Mouse (Mus musculus): ENCODE measurements around the gene Cdk15. TPM values are rescaled to one million over a fixed set of nuclear protein-coding genes. Genes with fewer than 3 reads are reported as not detected.

The Cdk15 gene
- polyA plus RNA-seq, 1 experiment: 0.44 TPM

GRCm38 (mm10) chr1:59352706-59353105 is 96.0 kb downstream of the Cdk15 start:
- H3K27me3 ChIP-seq (ENCODE audit: control insufficient read depth, insufficient read depth, insufficient read length): no peaks in the 10 kb centered on the region
- TF ChIP-seq TCF12 (IDR thresholded peaks at IDR 0.05; ENCODE audit: insufficient read depth, poor library complexity, severe bottlenecking): no peak
- no peak for TF ChIP-seq MYOG (IDR thresholded peaks at IDR 0.05; ENCODE audit: control insufficient read depth in 1 of 3, insufficient read depth in 1 of 3, insufficient read length in 2 of 3, low read depth in 2 of 3)
- TF ChIP-seq POLR2AphosphoS2 (IDR thresholded peaks at IDR 0.05; ENCODE audit: insufficient read length, low read depth): no peak
- no peak for TF ChIP-seq E2F4 (IDR thresholded peaks at IDR 0.05; ENCODE audit: insufficient read depth)
- no peak for TF ChIP-seq MYOD1 (IDR thresholded peaks at IDR 0.05; ENCODE audit: control insufficient read depth in 1 of 3, insufficient read length in 2 of 3, low read depth in 2 of 3)
- no peak for TF ChIP-seq CEBPB (IDR thresholded peaks at IDR 0.05; ENCODE audit: insufficient read depth, poor library complexity, severe bottlenecking)
- TF ChIP-seq TCF3 (IDR thresholded peaks at IDR 0.05; ENCODE audit: insufficient read length, low read depth): no peak
- TF ChIP-seq MAX (IDR thresholded peaks at IDR 0.05; ENCODE audit: low read depth): no peak
- TF ChIP-seq SRF (IDR thresholded peaks at IDR 0.05; ENCODE audit: control insufficient read depth, insufficient read length, low read depth): no peak
- TF ChIP-seq USF1 (IDR thresholded peaks at IDR 0.05; ENCODE audit: low read depth): no peak
- no peak for TF ChIP-seq POLR2A (IDR thresholded peaks at IDR 0.05; ENCODE audit: insufficient read length, low read depth)
- no peak for TF ChIP-seq REST (IDR thresholded peaks at IDR 0.05; ENCODE audit: insufficient read depth, insufficient read length)
- no peaks in the 10 kb centered on the region for H3K36me3 ChIP-seq (ENCODE audit: control insufficient read depth, insufficient read depth)
- no peaks in the 10 kb centered on the region for H3K79me2 ChIP-seq (ENCODE audit: control insufficient read depth, insufficient read depth)
- H3ac ChIP-seq (ENCODE audit: control insufficient read depth, insufficient read length): no peak overlapping the region
- H3K4me3 ChIP-seq: no peak overlapping the region
- H3K4me2 ChIP-seq (ENCODE audit: low read depth): no peak overlapping the region

DNA sequence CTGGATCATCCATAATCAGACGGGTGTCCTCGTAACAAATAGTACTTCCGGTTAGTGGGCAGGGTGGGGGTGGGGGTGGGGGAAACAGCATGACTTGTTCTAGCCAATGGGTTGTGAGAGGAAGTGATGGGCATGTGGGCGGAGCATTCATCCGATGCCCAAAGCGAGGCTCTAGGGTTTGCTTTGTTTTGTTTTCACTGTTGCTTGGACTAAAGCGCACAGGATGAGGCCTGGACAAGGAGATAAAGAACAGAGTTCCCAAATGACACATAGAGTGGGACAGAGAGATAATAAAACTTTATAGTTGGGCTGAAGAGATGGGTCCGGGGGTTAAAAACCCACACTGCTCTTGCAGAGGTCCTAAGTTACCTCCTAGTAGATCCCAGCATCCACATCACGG is 98.7 kb downstream of the Cdk15 start:
- peaks cover 6% of the 10 kb centered on the region for H3K27me3 ChIP-seq (ENCODE audit: control insufficient read depth, insufficient read depth, insufficient read length)
- H3K4me2 ChIP-seq (ENCODE audit: low read depth): no peak overlapping the region
- no peaks in the 10 kb centered on the region for H3K79me2 ChIP-seq (ENCODE audit: control insufficient read depth, insufficient read depth)
- TF ChIP-seq SRF (IDR thresholded peaks at IDR 0.05; ENCODE audit: control insufficient read depth, insufficient read length, low read depth): no peak
- no peak for TF ChIP-seq MYOD1 (IDR thresholded peaks at IDR 0.05; ENCODE audit: control insufficient read depth in 1 of 3, insufficient read length in 2 of 3, low read depth in 2 of 3)
- TF ChIP-seq TCF3 (IDR thresholded peaks at IDR 0.05; ENCODE audit: insufficient read length, low read depth): no peak
- no peak for TF ChIP-seq USF1 (IDR thresholded peaks at IDR 0.05; ENCODE audit: low read depth)
- no peak for TF ChIP-seq E2F4 (IDR thresholded peaks at IDR 0.05; ENCODE audit: insufficient read depth)
- TF ChIP-seq POLR2AphosphoS2 (IDR thresholded peaks at IDR 0.05; ENCODE audit: insufficient read length, low read depth): no peak
- TF ChIP-seq MAX (IDR thresholded peaks at IDR 0.05; ENCODE audit: low read depth): no peak
- TF ChIP-seq TCF12 (IDR thresholded peaks at IDR 0.05; ENCODE audit: insufficient read depth, poor library complexity, severe bottlenecking): no peak
- no peak for TF ChIP-seq MYOG (IDR thresholded peaks at IDR 0.05; ENCODE audit: control insufficient read depth in 1 of 3, insufficient read depth in 1 of 3, insufficient read length in 2 of 3, low read depth in 2 of 3)
- no peak for TF ChIP-seq CEBPB (IDR thresholded peaks at IDR 0.05; ENCODE audit: insufficient read depth, poor library complexity, severe bottlenecking)
- TF ChIP-seq REST (IDR thresholded peaks at IDR 0.05; ENCODE audit: insufficient read depth, insufficient read length): no peak
- TF ChIP-seq POLR2A (IDR thresholded peaks at IDR 0.05; ENCODE audit: insufficient read length, low read depth): no peak
- H3ac ChIP-seq (ENCODE audit: control insufficient read depth, insufficient read length): no peak overlapping the region
- H3K4me3 ChIP-seq: no peak overlapping the region
- H3K36me3 ChIP-seq (ENCODE audit: control insufficient read depth, insufficient read depth): no peaks in the 10 kb centered on the region

- TF ChIP-seq REST (IDR thresholded peaks at IDR 0.05; ENCODE audit: insufficient read depth, insufficient read length): no peak
- TF ChIP-seq E2F4 (IDR thresholded peaks at IDR 0.05; ENCODE audit: insufficient read depth): no peak
- TF ChIP-seq MYOG (IDR thresholded peaks at IDR 0.05; ENCODE audit: control insufficient read depth in 1 of 3, insufficient read depth in 1 of 3, insufficient read length in 2 of 3, low read depth in 2 of 3): no peak
- TF ChIP-seq USF1 (IDR thresholded peaks at IDR 0.05; ENCODE audit: low read depth): no peak
- no peak for TF ChIP-seq CEBPB (IDR thresholded peaks at IDR 0.05; ENCODE audit: insufficient read depth, poor library complexity, severe bottlenecking)
- TF ChIP-seq TCF3 (IDR thresholded peaks at IDR 0.05; ENCODE audit: insufficient read length, low read depth): no peak
- TF ChIP-seq POLR2AphosphoS2 (IDR thresholded peaks at IDR 0.05; ENCODE audit: insufficient read length, low read depth): no peak
- no peak for TF ChIP-seq SRF (IDR thresholded peaks at IDR 0.05; ENCODE audit: control insufficient read depth, insufficient read length, low read depth)
- no peak for TF ChIP-seq TCF12 (IDR thresholded peaks at IDR 0.05; ENCODE audit: insufficient read depth, poor library complexity, severe bottlenecking)
- no peak for TF ChIP-seq MAX (IDR thresholded peaks at IDR 0.05; ENCODE audit: low read depth)
- TF ChIP-seq MYOD1 (IDR thresholded peaks at IDR 0.05; ENCODE audit: control insufficient read depth in 1 of 3, insufficient read length in 2 of 3, low read depth in 2 of 3): no peak
- H3ac ChIP-seq (ENCODE audit: control insufficient read depth, insufficient read length): no peak overlapping the region
- H3K27me3 ChIP-seq (ENCODE audit: control insufficient read depth, insufficient read depth, insufficient read length): peaks cover 6% of the 10 kb centered on the region
- H3K4me3 ChIP-seq: no peak overlapping the region
- H3K79me2 ChIP-seq (ENCODE audit: control insufficient read depth, insufficient read depth): no peaks in the 10 kb centered on the region
- H3K36me3 ChIP-seq (ENCODE audit: control insufficient read depth, insufficient read depth): no peaks in the 10 kb centered on the region
- no peak overlapping the region for H3K4me2 ChIP-seq (ENCODE audit: low read depth)
These were observed 102.4 kb downstream of the Cdk15 start for GRCm38 (mm10) chr1:59359136-59359535.

GRCm38 (mm10) chr1:59360834-59361233 is 104.1 kb downstream of the Cdk15 start:
- TF ChIP-seq POLR2A (IDR thresholded peaks at IDR 0.05; ENCODE audit: insufficient read length, low read depth): no peak
- no peak for TF ChIP-seq E2F4 (IDR thresholded peaks at IDR 0.05; ENCODE audit: insufficient read depth)
- no peak for TF ChIP-seq TCF3 (IDR thresholded peaks at IDR 0.05; ENCODE audit: insufficient read length, low read depth)
- TF ChIP-seq REST (IDR thresholded peaks at IDR 0.05; ENCODE audit: insufficient read depth, insufficient read length): no peak
- no peak for TF ChIP-seq USF1 (IDR thresholded peaks at IDR 0.05; ENCODE audit: low read depth)
- TF ChIP-seq CEBPB (IDR thresholded peaks at IDR 0.05; ENCODE audit: insufficient read depth, poor library complexity, severe bottlenecking): no peak
- no peak for TF ChIP-seq POLR2AphosphoS2 (IDR thresholded peaks at IDR 0.05; ENCODE audit: insufficient read length, low read depth)
- TF ChIP-seq MAX (IDR thresholded peaks at IDR 0.05; ENCODE audit: low read depth): no peak
- no peak for TF ChIP-seq TCF12 (IDR thresholded peaks at IDR 0.05; ENCODE audit: insufficient read depth, poor library complexity, severe bottlenecking)
- TF ChIP-seq MYOG (IDR thresholded peaks at IDR 0.05; ENCODE audit: control insufficient read depth in 1 of 3, insufficient read depth in 1 of 3, insufficient read length in 2 of 3, low read depth in 2 of 3): no peak
- TF ChIP-seq SRF (IDR thresholded peaks at IDR 0.05; ENCODE audit: control insufficient read depth, insufficient read length, low read depth): no peak
- TF ChIP-seq MYOD1 (IDR thresholded peaks at IDR 0.05; ENCODE audit: control insufficient read depth in 1 of 3, insufficient read length in 2 of 3, low read depth in 2 of 3): no peak
- no peaks in the 10 kb centered on the region for H3K79me2 ChIP-seq (ENCODE audit: control insufficient read depth, insufficient read depth)
- no peak overlapping the region for H3K4me3 ChIP-seq
- H3ac ChIP-seq (ENCODE audit: control insufficient read depth, insufficient read length): no peak overlapping the region
- H3K4me2 ChIP-seq (ENCODE audit: low read depth): no peak overlapping the region
- peaks cover 6% of the 10 kb centered on the region for H3K27me3 ChIP-seq (ENCODE audit: control insufficient read depth, insufficient read depth, insufficient read length)
- no peaks in the 10 kb centered on the region for H3K36me3 ChIP-seq (ENCODE audit: control insufficient read depth, insufficient read depth)
